Mouse (Mus musculus) R1 (cell line): ENCODE measurements at regions not wholly inside any gene's neighbourhood (a gene's known extent, or its start where the extent isn't known, plus 50 kb on each side); places are given as distances from the start of the nearest gene placed in this dataset.

Experiments used
- DNase-seq: peaks from one replicate; pipeline ENCODE4 v3.0.0-alpha.2; 2018; ENCODE audit warnings: low read depth, low spot score

- no peak for DNase-seq
These were observed 777.5 kb downstream of the Tmem114 start for GRCm38 (mm10) chr16:7647275-7647926.

GRCm38 (mm10) chr16:7644363-7644762 is 780.6 kb downstream of the Tmem114 start:
- DNase-seq = no peak

DNA sequence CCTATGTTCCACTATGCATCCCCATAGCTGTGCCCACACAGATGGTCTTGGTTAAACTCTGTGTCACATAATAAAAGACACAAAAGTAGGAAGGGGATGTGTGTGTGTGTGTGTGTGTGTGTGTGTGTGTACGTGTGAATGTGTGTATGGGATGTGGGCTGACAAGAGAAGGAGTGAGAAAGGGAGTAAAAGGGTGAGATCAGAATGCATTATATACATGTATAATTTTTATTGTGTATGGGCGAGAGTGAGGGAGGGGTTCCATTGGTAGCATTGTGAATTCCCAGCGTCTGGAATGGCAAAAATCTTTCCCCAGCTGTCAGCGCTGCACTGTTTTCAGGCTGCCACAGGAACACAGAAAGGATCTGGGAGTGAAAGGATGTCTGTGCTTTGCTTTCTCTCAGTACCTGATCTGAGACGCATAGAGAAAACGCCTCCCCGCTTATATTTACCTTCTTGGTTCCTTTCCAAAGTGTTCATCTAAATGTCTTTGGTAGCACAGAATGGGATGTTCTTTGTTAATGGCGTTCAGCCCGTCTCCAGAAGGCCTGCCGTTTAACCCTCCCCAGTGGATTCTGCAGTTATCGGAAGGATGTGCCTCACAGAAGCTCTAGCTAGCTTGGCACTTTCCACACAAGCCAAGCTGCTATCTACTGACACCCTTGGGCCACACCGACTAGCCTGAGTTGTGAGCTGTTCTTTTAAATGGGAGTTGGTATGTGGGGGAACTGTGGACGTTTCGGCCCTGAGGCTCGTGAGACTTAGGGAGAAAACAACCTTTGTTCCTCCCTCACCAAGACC is 785.8 kb downstream of the Tmem114 start:
- DNase-seq = peak; percentile 7

DNA sequence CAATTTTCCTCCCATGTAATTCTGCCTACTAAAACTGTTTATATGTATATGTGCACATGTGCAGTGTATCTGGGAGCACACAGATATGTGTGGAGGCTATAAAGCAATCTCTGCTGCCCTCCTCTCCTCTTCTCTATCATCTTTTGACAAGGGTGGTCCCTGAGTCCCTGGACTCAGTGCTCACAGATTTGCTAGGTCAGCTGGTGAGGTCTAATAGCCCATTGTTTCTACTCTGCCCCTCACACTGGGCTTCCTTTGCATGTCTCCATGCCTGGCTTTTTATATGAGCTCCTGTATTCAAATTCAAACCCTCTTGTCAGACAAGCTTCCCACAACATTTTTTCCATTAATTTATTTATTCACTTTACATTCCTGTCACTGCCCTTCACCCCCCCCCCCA is 786.9 kb downstream of the Tmem114 start:
- DNase-seq = no peak

DNA sequence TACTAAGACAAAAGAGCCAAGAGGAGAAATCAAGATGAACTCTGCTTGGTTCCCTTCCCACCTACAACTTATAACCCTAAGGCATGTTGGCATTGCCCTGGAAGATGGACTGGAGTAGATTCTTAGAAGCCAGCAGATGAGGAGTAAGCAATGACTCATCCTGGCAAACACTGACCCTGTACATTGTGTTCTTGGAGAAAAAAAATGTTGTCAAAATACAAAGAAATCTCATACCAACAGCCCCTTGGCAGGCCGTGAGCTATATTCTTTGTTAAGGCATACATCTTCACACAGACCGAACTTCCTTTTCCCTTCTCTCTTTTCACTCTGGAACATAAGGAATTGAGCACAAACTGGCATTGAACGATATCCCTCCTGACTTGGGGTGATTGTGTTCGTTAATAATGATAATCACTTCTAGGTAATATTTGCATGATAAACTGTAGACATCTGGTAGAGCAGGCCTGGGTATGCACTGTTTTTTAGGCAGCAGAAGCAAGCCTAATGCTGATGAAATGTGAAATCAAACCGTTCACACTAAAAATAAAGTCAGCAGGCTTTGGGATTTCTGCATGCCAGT is 787.7 kb downstream of the Tmem114 start:
- no peak for DNase-seq

DNA sequence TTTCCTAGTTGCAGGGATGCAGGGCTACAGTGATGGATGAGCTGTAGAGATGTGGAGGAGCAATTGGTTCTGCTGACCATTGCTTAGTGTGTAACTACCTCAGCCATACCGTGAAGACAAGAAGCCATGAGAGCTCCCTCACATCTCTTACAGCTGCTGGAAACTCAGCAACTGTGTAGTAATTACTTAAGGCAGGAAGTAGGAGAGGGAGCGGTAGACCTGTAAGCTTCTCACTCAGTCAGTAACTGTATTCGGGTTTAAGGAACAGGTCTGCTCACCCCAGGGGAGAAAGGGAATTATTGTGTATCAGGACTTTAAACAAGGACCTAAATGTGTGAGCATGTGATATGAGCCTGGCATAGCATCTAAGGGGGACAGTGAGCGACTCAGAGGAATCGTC is 788.6 kb downstream of the Tmem114 start:
- DNase-seq = no peak

- no peak for DNase-seq
These were observed 792.5 kb downstream of the Tmem114 start for GRCm38 (mm10) chr16:7632474-7632873.

GRCm38 (mm10) chr16:7628351-7628750 is 796.6 kb downstream of the Tmem114 start:
- no peak for DNase-seq

GRCm38 (mm10) chr16:7606602-7607001 is 818.3 kb downstream of the Tmem114 start:
- no peak for DNase-seq

GRCm38 (mm10) chr16:7602428-7602827 is 822.5 kb downstream of the Tmem114 start:
- no peak for DNase-seq

- no peak for DNase-seq
These were observed 850.1 kb downstream of the Tmem114 start for GRCm38 (mm10) chr16:7574879-7575278.

GRCm38 (mm10) chr16:7560841-7561240 is 864.1 kb downstream of the Tmem114 start:
- DNase-seq = no peak

- DNase-seq = no peak
These were observed 865.8 kb downstream of the Tmem114 start for GRCm38 (mm10) chr16:7559177-7559576.

DNA sequence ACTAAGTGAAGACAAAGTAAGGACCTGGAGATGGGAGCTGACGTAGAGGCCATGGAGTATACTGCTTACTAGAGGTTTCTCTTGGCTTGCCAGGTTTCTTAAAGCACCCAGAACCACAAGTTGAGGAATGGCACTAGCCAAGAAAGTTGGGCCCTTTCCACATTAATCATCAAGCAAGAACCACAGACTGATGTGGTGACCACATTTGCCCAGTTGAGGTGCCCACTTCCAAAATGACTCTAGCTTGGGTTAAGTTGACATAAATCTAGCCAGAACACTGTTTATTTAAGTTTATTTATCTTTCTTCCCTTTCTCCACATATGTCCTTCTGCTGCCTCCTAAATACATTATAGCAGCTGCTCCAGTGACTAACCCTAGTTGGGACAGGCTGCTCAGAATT is 866.3 kb downstream of the Tmem114 start:
- DNase-seq = no peak

- no peak for DNase-seq
These were observed 869.0 kb downstream of the Tmem114 start for GRCm38 (mm10) chr16:7555911-7556310.

DNA sequence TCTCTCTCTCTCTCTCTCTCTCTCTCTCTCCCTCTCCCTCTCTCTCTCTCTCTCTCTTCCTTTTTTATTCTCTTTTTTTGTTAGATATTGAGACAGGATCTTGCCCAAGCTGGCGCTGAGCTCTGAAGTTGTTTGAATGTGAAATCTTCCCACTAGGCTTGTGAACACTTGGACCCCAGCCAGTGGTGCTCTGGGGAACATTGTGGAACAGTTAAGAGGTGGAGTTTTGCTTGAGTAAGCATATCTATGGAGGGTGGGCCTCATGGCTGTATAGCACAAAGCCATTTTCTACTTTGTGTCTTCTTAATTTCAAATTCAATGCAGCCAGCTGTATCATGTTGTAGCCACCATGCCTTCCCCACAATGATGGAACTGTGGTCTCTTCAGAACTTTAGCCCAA is 875.4 kb downstream of the Tmem114 start:
- no peak for DNase-seq

DNA sequence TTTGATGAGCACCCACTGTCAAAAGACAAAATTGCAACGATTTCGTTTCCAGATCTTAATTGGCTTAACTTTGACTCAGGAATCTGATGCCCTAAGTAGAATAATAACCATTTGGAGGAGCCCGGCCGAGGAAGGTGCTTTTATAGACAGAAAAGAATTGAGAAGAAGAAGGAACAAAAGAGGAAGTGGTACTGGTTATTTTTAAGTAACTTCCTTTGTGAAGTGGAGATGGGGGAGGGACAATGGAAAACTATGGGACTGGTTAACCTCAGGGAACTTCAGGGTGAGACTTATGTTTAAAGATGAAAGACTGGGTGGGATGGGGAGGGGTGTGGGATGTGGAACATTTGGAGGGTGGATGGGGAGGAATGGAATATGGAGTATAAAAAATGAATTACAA is 880.9 kb downstream of the Tmem114 start:
- DNase-seq = no peak

DNA sequence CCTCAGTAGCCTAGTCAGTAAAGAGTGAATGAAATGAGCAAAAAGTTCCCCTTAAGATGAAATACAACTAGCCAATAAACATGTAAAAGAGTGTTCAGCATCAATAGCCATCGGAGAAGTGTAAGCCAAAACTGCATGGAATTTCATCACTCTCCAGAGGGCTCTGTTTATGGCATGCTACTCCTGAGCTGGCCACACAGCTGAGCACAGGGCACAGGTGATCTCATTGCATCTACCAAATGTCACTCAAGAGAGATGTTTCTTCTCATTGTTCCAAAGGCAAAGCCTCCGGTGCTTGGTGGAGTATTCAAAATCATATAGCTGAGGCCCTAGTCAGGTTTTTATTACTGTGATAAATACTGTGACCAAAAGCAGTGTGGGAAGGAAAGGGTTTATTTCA is 895.1 kb downstream of the Tmem114 start:
- no peak for DNase-seq

- DNase-seq = peak; percentile 8
These were observed 896.0 kb downstream of the Tmem114 start for GRCm38 (mm10) chr16:7528963-7529362.

- no peak for DNase-seq
These were observed 896.8 kb downstream of the Tmem114 start for GRCm38 (mm10) chr16:7527923-7528776.

DNA sequence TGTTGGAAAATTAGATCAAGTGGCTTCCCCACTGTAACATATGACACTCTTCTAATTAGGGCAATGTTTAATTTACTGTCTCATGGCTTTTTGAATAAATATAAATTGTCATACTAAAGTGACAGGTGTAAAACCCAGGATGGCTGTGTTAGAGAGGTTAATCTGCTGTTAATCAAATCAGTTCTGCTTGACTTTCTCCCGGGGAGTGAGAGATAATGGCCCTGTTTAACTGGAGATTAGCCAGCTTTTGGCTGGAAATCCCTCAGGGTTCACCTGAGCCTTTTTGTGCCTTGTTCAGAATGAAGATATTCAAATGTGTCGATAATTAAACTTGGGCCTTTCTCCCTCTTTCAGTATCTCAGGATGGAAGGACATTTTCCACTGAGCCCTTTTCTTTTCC is 906.2 kb downstream of the Tmem114 start:
- no peak for DNase-seq
